Mouse (Mus musculus): Measurements from ENCODE around the gene Cyld.
"Not testable (repeated sequence)": the region's sequence is repeated elsewhere in the genome, so short reads cannot be mapped to it uniquely, and the experiment has no call there.

Cyld gene

DNA sequence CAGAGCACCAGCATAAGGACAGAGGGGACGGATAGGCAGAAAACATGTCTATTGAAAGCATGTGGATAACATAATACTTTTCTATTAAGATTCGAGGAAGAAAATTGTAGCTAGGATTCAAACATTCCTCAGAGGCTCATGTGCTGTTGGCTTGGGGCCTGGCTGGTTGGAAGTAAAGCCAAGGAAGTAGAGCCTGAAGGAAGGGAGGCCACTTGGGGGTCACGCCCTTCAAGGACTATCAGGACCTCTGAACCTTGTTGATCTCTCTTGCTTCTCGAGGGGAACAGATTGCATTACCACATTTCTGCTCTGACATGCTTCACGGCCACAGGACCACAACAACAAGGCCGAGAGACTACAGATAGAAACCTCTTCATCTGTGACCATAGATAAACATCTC is 7.7 kb upstream of the Cyld start:
- DNase-seq (ENCODE audit: low spot score), result no peak

DNA sequence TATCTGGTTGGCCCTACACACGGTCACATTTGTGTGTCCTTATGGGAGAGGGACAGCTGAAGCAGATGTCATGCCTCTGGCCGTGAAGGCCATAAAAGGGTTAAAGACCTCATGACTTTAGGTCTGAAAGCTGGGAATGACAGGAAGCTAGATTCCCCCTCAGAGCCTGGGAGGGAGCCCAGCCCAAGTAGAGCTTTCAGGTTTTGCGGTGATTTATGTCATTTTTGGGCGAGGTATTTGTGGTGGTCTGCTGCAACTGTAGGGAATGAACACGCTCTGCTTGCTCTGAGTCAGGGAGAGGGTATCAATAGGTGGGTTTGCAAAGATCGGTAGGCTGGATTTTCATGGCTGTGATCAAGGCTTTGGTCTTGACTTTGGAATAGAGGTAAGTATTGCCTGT is 6.9 kb upstream of the Cyld start:
- DNase-seq (ENCODE audit: low spot score), result no peak

DNA sequence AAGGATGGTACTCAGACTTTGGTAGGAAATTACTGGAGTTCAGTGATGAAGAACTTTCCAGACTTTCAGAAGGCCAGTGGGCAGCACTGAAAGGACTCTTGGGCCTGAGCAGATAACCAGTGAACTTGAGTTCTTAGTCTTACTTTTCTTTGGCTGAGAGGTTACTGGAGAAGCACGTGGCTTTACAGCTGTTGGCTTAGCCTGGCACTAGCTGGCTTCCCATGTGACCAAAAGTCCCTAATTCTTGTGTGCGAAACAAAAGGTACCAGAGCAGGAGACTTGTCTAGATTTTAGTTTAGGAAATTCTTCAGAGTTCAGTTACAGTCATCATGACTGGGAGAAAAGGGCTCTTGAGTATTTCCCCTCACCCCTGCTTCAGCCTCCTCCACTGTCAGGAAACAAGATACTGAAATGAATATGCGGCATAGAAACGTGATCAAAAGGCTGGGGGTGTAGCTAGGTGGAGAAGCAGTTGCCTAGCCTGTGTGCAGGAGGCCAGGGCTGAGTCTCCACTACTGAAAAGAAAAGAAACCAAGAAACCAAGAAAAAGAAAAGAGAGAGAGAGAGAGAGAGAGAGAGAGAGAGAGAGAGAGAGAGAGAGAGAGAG is 5.4 kb upstream of the Cyld start:
- peak; percentile 56 for DNase-seq (ENCODE audit: low spot score)

DNA sequence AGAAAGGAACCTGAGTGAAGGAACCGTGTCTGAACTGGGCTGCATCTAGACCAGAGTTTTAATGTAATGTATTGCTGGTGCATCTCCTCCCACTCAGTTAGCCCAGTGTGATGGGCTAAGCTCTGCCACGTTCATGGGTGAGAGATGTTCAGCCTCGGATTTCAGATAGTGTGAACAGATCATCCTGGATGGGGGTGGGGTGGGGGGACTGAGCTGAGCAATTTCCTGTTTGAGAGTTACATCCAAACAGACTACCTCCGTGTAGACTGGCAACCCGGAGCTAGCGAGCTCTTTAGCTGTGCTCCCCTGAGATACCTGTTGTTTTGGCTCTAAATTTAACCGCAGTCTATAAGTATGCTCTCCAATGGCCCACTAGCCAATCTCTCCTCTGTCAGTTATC is 4.9 kb upstream of the Cyld start:
- peak; percentile 68 for DNase-seq (ENCODE audit: low spot score)

DNA sequence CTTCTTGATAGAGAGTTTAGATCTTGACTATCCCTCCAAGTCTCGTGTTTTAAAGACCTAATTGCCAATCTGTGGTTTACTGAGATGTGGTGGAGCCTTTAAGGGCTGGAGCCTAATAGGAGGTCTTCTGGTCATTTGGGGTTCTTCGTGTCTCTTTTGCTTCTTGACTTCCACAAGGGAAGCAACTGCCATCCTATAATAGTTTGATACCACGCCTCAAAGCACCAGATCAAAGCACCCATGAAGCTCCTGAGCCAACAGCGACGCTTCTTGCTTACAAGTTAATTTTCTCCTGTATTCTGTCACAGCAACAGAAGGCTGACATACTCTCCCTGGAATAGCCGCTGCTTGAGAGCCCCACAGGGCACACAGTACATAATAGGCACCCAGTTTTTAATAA is 4.0 kb upstream of the Cyld start:
- no peak for DNase-seq (ENCODE audit: low spot score)

DNA sequence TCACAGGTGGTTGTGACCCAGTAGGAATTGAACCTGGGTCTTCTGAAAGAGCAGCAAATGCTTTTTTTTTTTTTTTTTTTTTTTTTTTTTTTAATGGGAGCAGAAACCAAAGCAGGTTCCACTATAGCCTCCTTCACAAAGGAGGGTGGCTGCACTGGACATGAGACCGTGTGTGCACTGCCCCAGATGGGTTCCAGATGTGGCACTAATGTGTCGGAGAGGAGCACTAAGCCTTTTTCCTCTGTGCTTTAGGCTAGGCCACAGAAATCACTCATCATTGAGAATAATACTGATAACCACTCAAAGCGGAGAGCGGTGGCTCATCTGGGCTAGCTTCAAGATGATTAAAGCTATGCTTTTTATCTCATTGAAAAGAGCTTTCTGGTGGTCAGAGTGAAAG is 3.5 kb upstream of the Cyld start:
- DNase-seq (ENCODE audit: low spot score), result no peak

DNA sequence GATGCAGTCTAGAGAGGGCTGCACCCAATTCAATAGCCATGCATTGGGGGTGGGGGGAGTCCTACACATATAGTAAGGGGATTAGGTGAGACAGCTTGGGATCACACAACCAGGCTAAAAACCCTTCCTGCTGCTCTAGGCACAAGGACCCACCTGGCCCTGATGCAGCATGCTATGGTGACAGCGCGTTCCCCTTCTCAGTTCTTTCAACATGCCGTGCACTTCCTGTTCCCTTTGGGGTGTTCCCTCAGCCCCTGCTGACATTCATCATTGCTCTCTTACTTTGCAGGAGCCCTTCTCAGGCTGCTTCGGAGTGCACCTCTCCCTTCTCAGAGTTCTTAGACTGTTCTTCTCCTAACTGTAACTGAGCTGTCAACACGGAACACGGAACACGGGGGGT is 2.5 kb upstream of the Cyld start:
- DNase-seq (ENCODE audit: low spot score), result peak; percentile 58

DNA sequence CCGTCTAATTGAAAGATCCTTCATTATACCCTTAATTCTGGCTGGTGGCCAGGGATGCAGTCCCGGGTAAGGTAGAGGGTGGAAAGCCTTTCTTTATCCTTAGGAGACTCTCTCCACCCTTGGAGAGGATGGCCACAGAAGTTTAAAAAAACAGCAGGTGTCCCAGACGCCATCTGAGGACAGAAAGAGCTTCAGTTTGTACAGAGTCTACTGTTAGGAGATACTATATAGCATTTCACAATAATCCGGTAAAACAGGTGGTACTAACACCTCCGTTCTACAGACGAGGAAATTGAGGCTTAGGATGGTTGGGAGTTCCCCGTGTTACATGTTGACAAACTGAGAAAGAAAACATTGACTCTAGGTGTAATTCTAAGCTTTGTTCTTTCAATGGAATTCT is 600 bp upstream of the Cyld start:
- DNase-seq (ENCODE audit: low spot score), result no peak

DNA sequence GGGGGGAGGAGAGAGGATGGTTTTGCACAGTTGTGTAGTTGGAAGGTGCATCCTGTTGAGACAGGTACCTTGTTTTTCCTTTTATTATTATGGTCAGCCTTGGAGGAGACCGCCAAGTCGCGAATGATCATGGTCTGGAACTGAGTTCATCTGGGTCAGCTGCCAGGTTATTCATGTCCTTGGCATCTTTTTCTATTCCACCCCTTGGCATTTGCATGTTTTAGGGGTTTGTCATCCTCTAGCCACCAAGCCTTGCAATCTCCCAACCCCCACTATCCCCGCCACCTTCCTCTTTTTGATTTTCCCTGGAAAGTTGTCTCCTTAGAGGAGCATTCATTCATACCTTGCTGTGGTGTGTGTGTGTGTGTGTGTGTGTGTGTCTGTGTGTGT is 809 bp downstream of the Cyld start:
- no peak for DNase-seq (ENCODE audit: low spot score)

DNA sequence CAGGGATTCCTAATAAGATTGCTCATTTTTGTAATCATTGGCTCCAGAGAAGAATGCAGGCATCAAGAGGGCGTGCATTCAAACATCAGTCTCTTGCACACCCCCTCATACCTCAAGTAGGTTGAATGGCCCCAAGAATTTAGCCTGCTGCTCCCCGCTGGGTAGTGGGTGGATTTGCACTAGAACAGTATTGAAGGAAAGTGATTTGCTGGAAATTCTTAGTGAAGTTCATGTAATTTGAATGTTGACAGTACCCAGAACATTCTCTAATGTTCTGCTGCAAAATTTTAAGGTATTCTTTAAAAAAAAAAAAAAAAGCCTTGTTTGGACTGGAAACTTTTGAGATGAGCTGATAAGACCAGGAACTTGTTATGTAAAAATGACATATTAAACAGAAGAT is 1.2 kb downstream of the Cyld start:
- peak; percentile 14 for DNase-seq (ENCODE audit: low spot score)

DNA sequence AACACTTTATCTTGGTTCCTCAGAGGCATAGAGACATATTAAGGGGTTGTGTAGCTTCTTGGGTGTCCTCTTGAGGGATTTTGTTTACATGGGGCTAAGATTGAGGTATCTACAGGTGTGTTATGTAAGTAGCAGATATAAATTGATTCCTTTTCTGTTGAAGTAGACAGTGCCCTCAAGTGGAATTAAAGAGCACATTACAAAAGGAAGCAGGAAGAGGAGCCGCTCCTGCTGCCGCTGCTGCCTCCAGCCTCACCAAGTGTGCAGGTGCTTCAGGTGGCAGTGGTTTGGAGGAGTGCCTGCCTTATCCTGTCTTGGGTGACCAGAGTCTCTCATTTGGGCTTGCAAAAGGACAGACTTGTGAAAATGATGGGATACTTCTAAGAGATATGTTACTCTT is 4.8 kb downstream of the Cyld start:
- DNase-seq (ENCODE audit: low spot score), result peak; percentile 60

DNA sequence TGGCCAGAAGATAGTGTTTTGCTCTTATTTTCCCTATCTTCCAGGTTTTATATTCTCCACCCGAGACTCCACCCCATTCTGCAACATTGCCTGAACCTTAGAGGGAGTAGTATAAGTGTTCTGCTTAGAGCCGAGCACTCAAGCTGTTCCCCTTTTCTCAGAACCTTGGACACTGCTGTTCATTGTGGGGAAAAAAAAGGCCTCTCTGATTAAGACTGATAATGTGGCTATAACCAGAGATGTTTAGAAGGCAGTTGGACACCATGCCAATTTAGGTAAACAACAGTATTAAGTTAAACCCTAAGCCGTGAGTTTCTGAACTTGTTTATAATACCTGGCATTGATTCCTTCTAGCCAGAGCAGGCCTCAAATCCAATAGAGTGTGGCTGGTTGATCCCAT is 6.0 kb downstream of the Cyld start:
- DNase-seq (ENCODE audit: low spot score), result no peak

DNA sequence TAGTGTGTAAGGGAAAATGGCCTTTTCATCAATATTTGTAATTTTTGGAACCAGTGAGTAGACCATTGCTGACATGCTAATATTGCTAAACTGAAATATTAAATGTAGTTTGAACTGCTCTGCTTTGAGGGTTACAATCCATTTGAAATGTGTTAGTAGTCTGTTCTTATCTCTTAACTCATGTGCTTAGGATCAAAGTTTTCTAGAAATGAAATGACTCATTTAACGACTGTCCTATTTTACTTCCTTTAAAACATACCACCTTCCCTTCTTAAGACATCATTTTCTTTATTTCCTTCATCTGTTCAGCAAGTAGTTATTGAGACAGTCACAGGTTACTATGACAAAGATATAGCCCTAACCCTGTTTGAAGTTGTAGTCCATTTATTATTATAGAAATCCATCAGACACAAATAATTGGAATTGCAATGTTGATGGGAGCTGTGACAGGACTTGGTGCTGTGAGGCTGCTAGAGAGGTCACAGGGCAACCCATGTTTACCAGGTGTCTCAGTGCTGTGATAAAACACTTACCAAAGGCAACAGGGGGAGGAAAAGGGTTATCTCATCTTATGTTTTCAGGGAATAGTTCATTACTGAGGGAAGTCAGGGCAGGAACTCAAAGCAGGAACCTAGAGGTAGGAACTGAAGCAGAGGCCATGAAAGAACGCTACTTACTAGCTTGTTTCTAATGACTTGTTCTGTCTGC is 26.6 kb downstream of the Cyld start:
- no peak for DNase-seq (ENCODE audit: low spot score)

DNA sequence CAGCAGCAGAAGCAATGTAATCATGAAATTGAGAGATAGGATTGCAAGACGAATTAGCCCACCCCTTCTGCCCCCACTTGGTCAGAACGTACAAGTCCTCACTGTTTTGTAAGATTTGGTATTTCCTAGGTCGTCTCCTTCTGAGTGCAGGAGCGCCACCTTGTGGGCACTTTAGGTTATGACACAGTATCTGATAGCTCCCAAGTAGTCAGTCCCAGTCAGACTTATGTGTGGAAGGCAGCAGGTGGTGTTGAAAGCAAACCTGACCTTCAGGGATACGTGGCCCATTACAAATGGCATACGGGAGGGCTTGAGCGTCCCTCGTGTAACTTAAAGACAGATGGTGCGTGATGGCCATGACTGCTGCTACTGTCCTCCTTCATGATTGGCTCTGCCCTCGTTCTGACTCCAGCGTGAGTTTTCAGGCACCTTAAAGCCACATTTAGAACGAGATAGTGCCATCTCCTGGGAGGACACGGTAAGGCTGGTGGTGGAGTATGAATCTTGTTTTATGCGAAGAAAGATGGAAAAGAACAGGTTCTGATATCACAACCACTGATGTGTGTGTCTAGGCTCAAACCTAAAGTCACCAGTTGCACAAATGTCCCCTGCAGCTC is 58.5 kb downstream of the Cyld start:
- peak; percentile 74 for DNase-seq (ENCODE audit: low spot score)

DNA sequence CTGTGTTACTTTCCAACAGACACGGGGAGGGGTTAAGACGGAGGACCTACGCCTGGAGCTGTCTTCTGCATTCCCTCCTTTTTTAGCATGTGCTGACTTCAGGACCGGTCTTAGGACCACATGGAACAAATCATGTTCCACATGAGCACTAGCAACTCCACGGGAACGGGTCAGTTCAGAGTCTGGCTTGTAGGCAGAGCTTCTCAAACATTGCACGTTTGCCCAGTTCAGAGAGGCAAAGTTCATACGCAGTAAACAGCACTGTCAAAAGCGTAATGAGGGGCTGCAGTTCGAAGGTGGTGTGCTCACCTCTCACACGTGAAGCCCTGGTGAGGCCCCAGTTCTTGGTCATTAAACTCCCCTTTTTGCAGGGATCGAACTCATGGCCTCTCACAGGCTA is 65.2 kb downstream of the Cyld start:
- no peak for DNase-seq (ENCODE audit: low spot score)

DNA sequence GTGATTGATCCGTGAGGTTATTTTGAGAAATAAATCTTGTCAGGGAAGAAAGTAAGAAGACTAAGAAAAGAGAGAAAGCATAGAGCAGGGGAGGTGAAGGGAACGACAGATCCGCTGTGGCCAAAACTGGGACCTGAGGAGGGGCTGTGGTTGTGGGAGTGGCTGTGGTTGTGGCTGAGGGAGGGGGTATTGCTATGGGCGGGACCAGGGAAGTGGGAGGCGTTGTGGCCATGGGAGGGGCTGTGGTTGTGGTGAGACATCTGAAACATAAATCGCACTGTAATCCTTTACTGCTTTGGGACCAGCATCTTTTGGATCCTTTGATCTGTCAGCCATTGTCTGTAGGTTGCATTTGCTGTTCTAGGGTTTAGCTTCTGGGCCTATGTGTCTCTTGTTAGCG is 74.4 kb downstream of the Cyld start:
- DNase-seq (ENCODE audit: low spot score), result peak; percentile 26

DNA sequence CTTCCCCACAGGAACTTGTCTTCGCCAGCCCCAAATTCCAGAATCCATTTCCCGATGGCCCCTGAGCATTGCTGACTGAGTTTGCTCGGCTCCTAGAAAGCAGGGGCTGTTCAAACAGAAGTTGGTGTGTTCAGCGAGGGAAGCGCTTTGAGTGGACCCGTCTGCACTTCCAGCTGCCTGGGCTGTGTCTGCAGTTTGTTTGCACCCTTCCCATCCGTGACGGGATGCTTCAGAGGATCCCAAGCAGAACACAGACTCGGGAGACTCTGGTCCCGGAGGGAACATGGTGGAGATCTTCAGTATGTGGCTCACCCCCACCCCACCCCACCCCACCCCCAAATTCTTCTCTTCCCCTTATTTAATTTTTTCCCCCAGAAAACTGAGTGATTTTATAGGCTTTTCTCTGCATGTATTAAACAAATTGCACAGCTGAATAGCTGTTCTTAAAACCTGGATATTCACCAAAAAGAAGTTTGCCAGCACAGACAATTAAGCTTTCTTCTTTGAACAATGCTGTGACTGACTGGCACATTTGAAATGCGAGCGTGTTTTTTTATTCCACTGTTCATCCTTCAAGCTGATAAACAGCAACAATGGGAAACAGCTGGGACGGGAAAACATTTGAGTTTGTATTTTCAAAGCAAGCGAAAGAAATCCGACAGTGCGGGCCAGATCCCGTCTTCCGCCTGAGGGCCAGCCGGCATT is 77.9 kb downstream of the Cyld start:
- DNase-seq (ENCODE audit: low spot score), result no peak

DNA sequence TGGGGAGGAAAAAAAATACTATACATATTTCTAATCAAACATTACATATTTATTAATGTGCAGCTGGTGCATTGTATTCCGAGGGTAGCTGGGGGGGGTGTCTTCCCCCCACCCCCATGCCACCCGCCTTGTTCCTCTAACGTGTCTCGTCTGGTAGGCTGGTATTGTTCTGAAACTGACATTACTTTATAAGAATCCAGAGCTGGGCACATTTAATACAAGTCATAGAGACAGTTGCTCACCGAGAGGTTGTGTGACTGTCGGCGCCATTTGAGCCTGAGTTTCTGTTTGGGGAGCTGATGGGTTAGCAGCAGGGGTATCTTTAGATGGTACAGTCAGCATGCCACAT is 78.4 kb downstream of the Cyld start:
- no peak for DNase-seq (ENCODE audit: low spot score)

DNA sequence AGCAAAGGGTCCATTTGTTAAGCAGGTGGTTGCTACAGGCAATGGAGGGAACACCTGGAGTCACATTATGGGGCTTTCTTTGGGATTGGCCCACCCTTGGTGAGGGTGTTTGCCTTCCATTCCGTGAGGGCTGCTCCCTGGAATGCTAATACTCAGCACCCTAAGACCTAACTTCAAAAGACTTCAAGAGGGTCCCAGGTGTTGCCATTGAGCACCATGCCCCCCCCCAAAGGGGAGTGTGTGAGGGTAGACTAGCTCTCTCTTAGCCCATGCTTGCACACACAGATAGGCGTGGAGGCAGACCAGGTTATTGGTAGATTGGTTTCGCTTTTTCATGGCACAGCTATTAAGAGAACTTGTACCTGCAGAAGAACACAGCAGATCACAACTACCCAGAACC is 83.3 kb downstream of the Cyld start:
- no peak for DNase-seq (ENCODE audit: low spot score)

DNA sequence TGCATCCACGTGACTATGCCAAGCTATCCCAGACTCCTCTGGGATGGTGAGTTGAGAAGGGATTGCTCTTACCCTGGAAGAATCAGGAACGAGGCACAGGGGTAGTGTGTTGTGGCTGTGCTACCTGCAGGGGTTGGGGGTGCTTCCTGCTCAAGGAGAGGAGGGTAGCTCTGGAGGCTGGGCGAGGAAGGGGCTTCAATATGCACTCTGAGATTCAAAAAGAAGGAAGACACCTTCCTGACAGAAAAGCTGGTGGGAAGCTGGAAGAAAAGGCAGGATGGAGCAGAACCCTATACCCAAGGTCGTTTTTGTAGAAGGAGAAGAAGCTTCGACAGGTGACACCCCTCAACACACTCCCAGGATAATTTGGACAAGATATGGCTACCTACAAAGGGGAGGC is 84.5 kb downstream of the Cyld start:
- DNase-seq (ENCODE audit: low spot score), result no peak

DNA sequence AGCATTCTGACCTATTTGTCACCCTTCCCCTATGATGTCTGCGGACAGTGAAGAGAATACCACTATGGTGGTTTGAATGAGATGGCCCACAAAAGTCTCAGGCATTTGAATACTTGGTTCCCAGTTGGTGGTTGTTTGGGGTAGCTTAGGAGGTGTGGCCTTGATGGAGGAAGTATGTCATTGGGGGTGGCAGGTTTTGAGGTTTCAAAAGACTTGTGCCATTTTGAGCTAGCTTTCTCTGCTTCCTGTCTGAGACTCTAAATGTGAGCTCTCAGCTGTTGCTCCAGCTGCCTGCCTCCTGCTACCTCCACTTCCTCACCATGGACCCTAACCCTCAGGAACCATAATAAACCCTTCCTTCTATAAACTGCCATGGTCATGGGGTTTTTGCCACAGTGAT is 86.9 kb downstream of the Cyld start:
- DNase-seq (ENCODE audit: low spot score), result no peak

DNA sequence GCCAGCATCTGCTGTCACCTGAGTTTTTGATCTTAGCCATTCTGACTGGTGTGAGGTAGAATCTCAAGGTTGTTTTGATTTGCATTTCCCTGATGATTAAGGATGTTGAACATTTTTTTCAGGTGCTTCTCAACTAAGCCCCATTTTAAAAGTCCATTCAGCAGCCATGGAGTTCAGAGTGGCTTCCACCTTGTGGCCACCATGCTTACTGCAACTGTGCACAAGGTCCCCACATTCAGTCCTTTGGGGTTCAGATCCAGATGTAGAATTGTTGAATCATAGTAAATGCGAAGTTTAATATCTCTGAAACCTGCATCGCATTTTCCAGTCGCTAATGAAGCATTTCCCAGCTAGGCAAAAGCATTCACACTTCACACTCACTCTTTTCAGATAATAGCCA is 91.5 kb downstream of the Cyld start:
- DNase-seq (ENCODE audit: low spot score), result not testable (repeated sequence)

DNA sequence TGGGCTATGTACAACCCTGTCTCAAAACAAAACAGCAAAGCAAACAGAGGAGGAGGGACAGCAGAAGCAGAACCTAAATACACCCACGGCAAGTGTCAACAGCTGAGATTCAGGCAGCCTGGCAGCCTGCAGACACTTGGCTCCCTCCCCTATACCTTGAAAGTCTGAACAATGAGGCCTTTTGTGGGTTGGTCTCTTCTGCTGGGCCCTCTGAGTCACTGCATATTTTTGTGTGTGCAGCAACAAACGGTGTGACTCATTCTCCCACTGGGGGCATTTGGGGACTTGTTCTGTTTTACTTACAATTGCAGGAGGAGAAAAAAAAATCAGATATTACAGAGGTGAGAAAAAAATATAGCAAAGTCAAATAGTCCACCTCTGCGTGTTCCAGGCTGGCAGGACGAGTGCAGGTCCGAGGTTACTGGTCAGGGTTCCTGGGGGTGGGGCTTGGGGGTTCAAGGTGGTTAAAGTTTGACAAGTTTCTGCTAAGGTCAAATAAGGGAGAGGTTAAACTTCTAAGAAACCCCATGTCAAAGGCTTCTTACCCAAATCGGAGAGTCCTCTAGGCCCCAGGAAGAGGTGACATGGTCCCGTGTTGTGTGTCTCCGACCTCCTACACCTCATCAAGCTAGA is 96.0 kb downstream of the Cyld start:
- no peak for DNase-seq (ENCODE audit: low spot score)
